Mouse (Mus musculus) stomach, postnatal 0 days (tissue): ENCODE measurements around the gene Cwc15.

Experiments
- CTCF ChIP-seq: IDR thresholded peaks from 2 replicates; pipeline ENCODE4 v1.5.1; 2016; ENCODE audit warnings: antibody characterized with exemption, low read depth, mild to moderate bottlenecking, moderate library complexity
- EP300 ChIP-seq: optimal IDR thresholded peaks from 2 replicates; pipeline ENCODE3; 2016; ENCODE audit warnings: antibody characterized with exemption

DNA sequence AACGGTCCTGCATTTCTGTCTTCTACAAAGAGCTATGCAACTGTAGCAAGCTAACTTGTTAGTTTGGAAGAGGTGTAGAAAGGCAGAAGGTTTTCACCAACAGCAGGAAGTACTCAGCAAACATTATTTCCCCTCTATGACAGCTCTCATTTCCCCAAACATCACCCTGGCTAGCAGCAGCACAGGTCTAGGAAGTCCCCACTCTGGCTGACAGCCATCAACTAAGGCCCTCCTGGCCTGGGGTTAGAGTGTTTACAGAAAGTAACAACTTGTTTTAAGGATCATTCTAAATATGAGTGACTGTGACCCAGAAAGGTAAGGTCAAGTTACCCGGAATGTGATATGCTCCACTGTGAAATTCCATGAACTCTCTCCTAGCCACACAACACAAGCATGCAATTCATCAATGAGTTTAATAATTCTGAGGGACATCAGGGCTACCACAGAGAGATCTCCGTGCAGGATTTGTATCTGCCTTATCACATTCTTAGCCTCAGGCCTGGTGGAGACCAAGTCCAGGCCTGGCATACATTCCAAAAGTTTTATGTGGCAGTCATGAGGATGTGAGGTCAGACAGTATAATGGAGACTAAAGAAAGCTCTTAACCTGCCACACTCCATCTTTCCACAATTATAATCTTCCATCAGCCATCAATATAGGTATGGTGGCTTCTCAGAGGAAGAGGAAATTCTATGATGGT is 20.7 kb downstream of the Cwc15 start:
- TF ChIP-seq CTCF (no peak), EP300 (no peak)
